Mouse (Mus musculus) telencephalon, adult 2 months (tissue): Measurements from ENCODE around the gene Cant1.
"Not testable (repeated sequence)": the region's sequence is repeated elsewhere in the genome, so short reads cannot be mapped to it uniquely, and the experiment has no call there.

ENCODE experiments used
- DNase-seq: peaks from one replicate; pipeline ENCODE4 v3.0.0-alpha.2; 2011; ENCODE audit warnings: low read depth, low spot score

Gene Cant1

GRCm38 (mm10) chr11:118408051-118408740 is 10.7 kb downstream of the Cant1 start:
- DNase-seq, result no peak

- no peak for DNase-seq
Measured at GRCm38 (mm10) chr11:118407318-118407910, 11.5 kb downstream of the Cant1 start.

GRCm38 (mm10) chr11:118406521-118406920 is 12.4 kb downstream of the Cant1 start:
- no peak for DNase-seq

- DNase-seq, result no peak
Measured at GRCm38 (mm10) chr11:118405311-118405710, 13.6 kb downstream of the Cant1 start.

- DNase-seq, result no peak
Measured at GRCm38 (mm10) chr11:118403951-118404899, 14.7 kb downstream of the Cant1 start.

GRCm38 (mm10) chr11:118403183-118403582 is 15.7 kb downstream of the Cant1 start:
- no peak for DNase-seq

- DNase-seq, result peak; percentile 69
Measured at GRCm38 (mm10) chr11:118401760-118402280, 17.1 kb downstream of the Cant1 start, which contains the start of gene Lgals3bp. Lgals3bp (minus strand) TSS chr11:118402092.

GRCm38 (mm10) chr11:118401195-118401594 is 17.7 kb downstream of the Cant1 start:
- DNase-seq, result no peak

GRCm38 (mm10) chr11:118400566-118400936 is 18.3 kb downstream of the Cant1 start:
- no peak for DNase-seq

- no peak for DNase-seq
Measured at GRCm38 (mm10) chr11:118399891-118400565, 18.9 kb downstream of the Cant1 start.

GRCm38 (mm10) chr11:118397806-118398530 is 20.9 kb downstream of the Cant1 start:
- no peak for DNase-seq

- no peak for DNase-seq
Measured at GRCm38 (mm10) chr11:118394538-118394937, 24.3 kb downstream of the Cant1 start.

- DNase-seq, result no peak
Measured at GRCm38 (mm10) chr11:118393991-118394390, 24.9 kb downstream of the Cant1 start.

GRCm38 (mm10) chr11:118387816-118388215 is 31.1 kb downstream of the Cant1 start:
- DNase-seq, result not testable (repeated sequence)

- peak; percentile 47 for DNase-seq
Measured at GRCm38 (mm10) chr11:118379251-118380009, 39.5 kb downstream of the Cant1 start.

- DNase-seq, result no peak
Measured at GRCm38 (mm10) chr11:118378656-118379055, 40.2 kb downstream of the Cant1 start.

GRCm38 (mm10) chr11:118376323-118376722 is 42.6 kb downstream of the Cant1 start:
- DNase-seq, result not testable (repeated sequence)

GRCm38 (mm10) chr11:118375881-118376280 is 43.0 kb downstream of the Cant1 start:
- no peak for DNase-seq

GRCm38 (mm10) chr11:118375461-118375860 is 43.4 kb downstream of the Cant1 start:
- no peak for DNase-seq

- DNase-seq, result no peak
Measured at GRCm38 (mm10) chr11:118375006-118375405, 43.9 kb downstream of the Cant1 start.
